Mouse (Mus musculus) MEL (cell line): ENCODE results near the gene Dnm2.

Experiments
- CTCF ChIP-seq, 3 experiments: IDR thresholded peaks in 2 of 3; conservative IDR thresholded peaks in 1 of 3; 2 replicates each; pipeline ENCODE4 v1.5.1; 2011 to 2012; ENCODE audit warnings: low read length in 3 of 3, low read depth in 2 of 3, mild to moderate bottlenecking in 2 of 3, improper control_type of control experiment in 1 of 3, inconsistent platforms in 1 of 3, mixed read lengths in 1 of 3, moderate library complexity in 1 of 3; ENCODE audit not compliant: control insufficient read depth in 1 of 3, insufficient read depth in 1 of 3, poor library complexity in 1 of 3, severe bottlenecking in 1 of 3
- EP300 ChIP-seq, 2 experiments: IDR thresholded peaks; 2 replicates each; pipeline ENCODE4 v1.6.1; 2011; ENCODE audit warnings: improper control_type of control experiment in 2 of 2, low read length in 2 of 2, low read depth in 1 of 2, mild to moderate bottlenecking in 1 of 2
- POLR2A ChIP-seq, 2 experiments: IDR thresholded peaks; 2 replicates each; pipeline ENCODE4 v1.6.1; 2011 to 2012; ENCODE audit warnings: low read length in 2 of 2, mild to moderate bottlenecking in 2 of 2, control low read depth in 1 of 2, improper control_type of control experiment in 1 of 2, low read depth in 1 of 2, moderate library complexity in 1 of 2; ENCODE audit not compliant: control insufficient read depth in 1 of 2, insufficient read depth in 1 of 2, poor library complexity in 1 of 2
- POLR2AphosphoS2 ChIP-seq: IDR thresholded peaks from 2 replicates; pipeline ENCODE4 v1.6.1; 2011; ENCODE audit warnings: low read length, improper control_type of control experiment
- RAD21 ChIP-seq: IDR thresholded peaks from 2 replicates; pipeline ENCODE4 v1.6.1; 2011; ENCODE audit warnings: mild to moderate bottlenecking, low read depth, low read length, improper control_type of control experiment
- RCOR1 ChIP-seq: IDR thresholded peaks from 2 replicates; pipeline ENCODE4 v1.6.1; 2012; ENCODE audit warnings: low read depth, mild to moderate bottlenecking, inconsistent platforms, low read length, improper control_type of control experiment
- TBP ChIP-seq: IDR thresholded peaks from 2 replicates; pipeline ENCODE4 v1.8.0; 2011; ENCODE audit warnings: low read depth, low read length, improper control_type of control experiment
- UBTF ChIP-seq: IDR thresholded peaks from 2 replicates; pipeline ENCODE4 v1.6.1; 2012; ENCODE audit warnings: low read depth, mild to moderate bottlenecking, inconsistent platforms, low read length, improper control_type of control experiment, moderate library complexity, borderline replicate concordance; ENCODE audit not compliant: insufficient read depth
- ZC3H11A ChIP-seq: IDR thresholded peaks from 2 replicates; pipeline ENCODE4 v1.6.1; 2012; ENCODE audit warnings: low read depth, mild to moderate bottlenecking, inconsistent platforms, low read length, improper control_type of control experiment
- ZKSCAN1 ChIP-seq: IDR thresholded peaks from 2 replicates; pipeline ENCODE4 v1.6.1; 2012; ENCODE audit warnings: low read depth, mild to moderate bottlenecking, inconsistent platforms, low read length, improper control_type of control experiment, moderate library complexity
- ZNF384 ChIP-seq: IDR thresholded peaks from 2 replicates; pipeline ENCODE4 v1.6.1; 2012; ENCODE audit warnings: low read depth, mild to moderate bottlenecking, inconsistent platforms, low read length, improper control_type of control experiment

GRCm38 (mm10) chr9:21513466-21513865 lies 88.8 kb downstream of the Dnm2 start:
- TF ChIP-seq POLR2A (IDR thresholded peaks at IDR 0.05; ENCODE audit: control insufficient read depth in 1 of 2, insufficient read depth in 1 of 2, low read depth in 1 of 2, low read length in 2 of 2, poor library complexity in 1 of 2) (no peak), CTCF (IDR thresholded peaks at IDR 0.05 in 2 of 3, conservative IDR thresholded peaks at IDR 0.05 in 1 of 3; ENCODE audit: control insufficient read depth in 1 of 3, insufficient read depth in 1 of 3, low read depth in 2 of 3, low read length in 3 of 3, poor library complexity in 1 of 3, severe bottlenecking in 1 of 3) (no peak), ZC3H11A (no peak), RAD21 (no peak), ZNF384 (no peak), EP300 (IDR thresholded peaks at IDR 0.05; ENCODE audit: low read depth in 1 of 2, low read length in 2 of 2) (no peak), RCOR1 (no peak), TBP (no peak), POLR2AphosphoS2 (no peak), UBTF (no peak), ZKSCAN1 (no peak)
